Mouse (Mus musculus): ENCODE measurements around the gene Ubald2.

- TF ChIP-seq CTCF (IDR thresholded peaks at IDR 0.05; ENCODE audit: control insufficient read depth, insufficient read depth, insufficient replicate concordance, low read depth, low read length) (no peak), POLR2A (IDR thresholded peaks at IDR 0.05; ENCODE audit: control insufficient read depth, low read depth, low read length) (no peak)
Observed at GRCm38 (mm10) chr11:116433356-116434286, at the start of gene Ubald2.
